Mouse (Mus musculus): ENCODE measurements around the gene Plppr2.

GRCm38 (mm10) chr9:21926784-21927183 is 10.0 kb upstream of the Plppr2 start:
- TF ChIP-seq CTCF (IDR thresholded peaks at IDR 0.05; ENCODE audit: low read depth) (no peak), EP300 (IDR thresholded peaks at IDR 0.05; ENCODE audit: low read depth) (no peak)

Data from liver, embryonic 14.5 days (tissue).